Mouse (Mus musculus) heart, embryonic 14.5 days (tissue): ENCODE results near the gene Il5. TPM values are rescaled to one million over a fixed set of nuclear protein-coding genes. Genes with fewer than 3 reads are reported as not detected.
A peak's percentile ranks its signal among the peaks of the same experiment; 100 is the strongest.

Source experiments
- ATAC-seq: fragments of 200-750 bp; cut with Nextera tagmentation; 2 replicates; pipeline ENCODE4 v1.8.0; 2017; ENCODE audit warnings: low read depth, moderate TSS enrichment; ENCODE audit not compliant: insufficient number of reproducible peaks, insufficient read depth, low FRiP score
- H3K27ac ChIP-seq, 2 experiments: fragments of 200-500 bp in 1 of 2; fragments of 300-500 bp in 1 of 2; sonication (generic) in 1 of 2; replicated peaks in 1 of 2; 2 replicates each; pipeline ENCODE4 v1.5.1; 2012 to 2014; ENCODE audit warnings: low read depth in 2 of 2, low read length in 2 of 2, control low read depth in 1 of 2, mild to moderate bottlenecking in 1 of 2, mixed read lengths in 1 of 2; ENCODE audit not compliant: control insufficient read depth in 1 of 2, insufficient read depth in 1 of 2
- H3K27me3 ChIP-seq: fragments of 300-500 bp; sonication (generic); 2 replicates; pipeline ENCODE4 v1.6.1; 2014; ENCODE audit warnings: mild to moderate bottlenecking, low read length, control low read depth; ENCODE audit not compliant: control insufficient read depth, insufficient read depth
- H3K36me3 ChIP-seq: fragments of 300-500 bp; sonication (generic); 2 replicates; pipeline ENCODE4 v1.6.1; 2014; ENCODE audit warnings: mild to moderate bottlenecking, control low read depth, low read length, mixed read lengths; ENCODE audit not compliant: control insufficient read depth, insufficient read depth
- H3K4me1 ChIP-seq, 2 experiments: fragments of 200-500 bp in 1 of 2; fragments of 300-500 bp in 1 of 2; sonication (generic) in 1 of 2; 2 replicates each; pipeline ENCODE4 v1.6.1; 2012 to 2014; ENCODE audit warnings: low read length in 2 of 2, control low read depth in 1 of 2, mixed read lengths in 1 of 2; ENCODE audit not compliant: control insufficient read depth in 2 of 2, insufficient read depth in 2 of 2
- H3K4me2 ChIP-seq: fragments of 300-500 bp; sonication (generic); 2 replicates; pipeline ENCODE4 v1.6.1; 2014; ENCODE audit warnings: mild to moderate bottlenecking, low read length
- H3K4me3 ChIP-seq, 2 experiments: fragments of 200-500 bp in 1 of 2; fragments of 300-500 bp in 1 of 2; sonication (generic) in 1 of 2; 2 replicates each; pipeline ENCODE4 v1.5.1; 2012 to 2014; ENCODE audit warnings: low read length in 2 of 2, mild to moderate bottlenecking in 2 of 2, control low read depth in 1 of 2, low read depth in 1 of 2, moderate library complexity in 1 of 2; ENCODE audit not compliant: control insufficient read depth in 1 of 2, insufficient read depth in 1 of 2
- H3K9ac ChIP-seq: fragments of 300-500 bp; sonication (generic); 2 replicates; pipeline ENCODE4 v1.6.1; 2014; ENCODE audit warnings: mild to moderate bottlenecking, low read length
- H3K9me3 ChIP-seq: fragments of 300-500 bp; sonication (generic); 2 replicates; pipeline ENCODE4 v1.6.1; 2016; ENCODE audit warnings: low read length, control low read depth; ENCODE audit not compliant: control insufficient read depth
- WGBS: fragments of 180-500 bp; shearing (Covaris S2); extraction: QIAGEN DNeasy Blood & Tissue Kit; methylation state at CpG from one replicate; pipeline ENCODE4 v1.1.7; 2014; 5-methylcytosine and 5-hydroxymethylcytosine counted together
- polyA plus RNA-seq: library from polyadenylated mRNA; unstranded; fragments of >200 nt; fragmentation: Nextera tagmentation; extraction: Ambion mirVana; gene quantifications from 2 replicates; pipeline ENCODE4 v1.2.1, GENCODE M21; 2014

Il5 gene
- not detected in 2 replicates for polyA plus RNA-seq

GRCm38 (mm10) chr11:53720715-53721114, at the start of gene Il5:
Gene Il5, plus strand, starts transcription at chr11:53720794.
- H3K36me3 ChIP-seq: no peaks in the 10 kb centered on the region
- H3K9me3 ChIP-seq: no peaks in the 10 kb centered on the region
- 79% methylated on average over 6 of the region's 6 CpGs for WGBS
- no peak within 1 kb of the TSS for H3K4me2 ChIP-seq
- no peak for ATAC-seq
- H3K4me3 ChIP-seq: no peak within 1 kb of the TSS
- H3K4me1 ChIP-seq: no peaks in the 10 kb centered on the region
- H3K27ac ChIP-seq: no peak within 1 kb of the TSS
- no peaks in the 10 kb centered on the region; the same call in 1 of the 2 replicates for H3K27me3 ChIP-seq
- no peak within 1 kb of the TSS for H3K9ac ChIP-seq

GRCm38 (mm10) chr11:53671414-53671813, 49.2 kb upstream of the Il5 start:
- Histone ChIP-seq H3K4me1 (no peaks in the 10 kb centered on the region), H3K27ac (no peak overlapping the region), H3K4me2 (no peak overlapping the region), H3K4me3 (no peak overlapping the region), H3K9me3 (no peaks in the 10 kb centered on the region), H3K36me3 (peaks cover 74% of the 10 kb centered on the region), H3K9ac (no peak overlapping the region), H3K27me3 (no peaks in the 10 kb centered on the region)
- no peak for ATAC-seq
- 92% methylated on average over 4 of the region's 4 CpGs for WGBS

GRCm38 (mm10) chr11:53680141-53680540, 40.5 kb upstream of the Il5 start:
- Histone ChIP-seq H3K36me3 (peaks cover 44% of the 10 kb centered on the region), H3K4me2 (no peak overlapping the region)
- 85% methylated on average over 4 of the region's 4 CpGs for whole genome bisulfite sequencing

GRCm38 (mm10) chr11:53681686-53682085, 38.9 kb upstream of the Il5 start:
- Histone ChIP-seq H3K9ac (no peak overlapping the region), H3K9me3 (no peaks in the 10 kb centered on the region), H3K27ac (no peak overlapping the region), H3K4me1 (peaks cover 6 to 12% of the 10 kb centered on the region in 2 experiments), H3K36me3 (peaks cover 41% of the 10 kb centered on the region), H3K4me3 (no peak overlapping the region), H3K27me3 (no peaks in the 10 kb centered on the region), H3K4me2 (no peak overlapping the region)
- 93% methylated on average over 2 of the region's 2 CpGs for WGBS
- ATAC-seq: no peak

More at GRCm38 (mm10) chr11:53680141-53680540, 40.5 kb upstream of the Il5 start:
- no peak for ATAC-seq
- Histone ChIP-seq H3K4me3 (no peak overlapping the region), H3K27ac (no peak overlapping the region), H3K9me3 (no peaks in the 10 kb centered on the region), H3K4me1 (peaks cover 6 to 12% of the 10 kb centered on the region in 2 experiments), H3K27me3 (no peaks in the 10 kb centered on the region), H3K9ac (no peak overlapping the region)

- no peak overlapping the region for H3K4me3 ChIP-seq
- peaks cover 42% of the 10 kb centered on the region for H3K36me3 ChIP-seq
- H3K9ac ChIP-seq: no peak overlapping the region
- ATAC-seq: no peak
- 14% methylated on average over 2 of the region's 2 CpGs for WGBS
- H3K27ac ChIP-seq: peak overlapping the region; percentile 29 to 75; a peak in 3 of 4 replicates
- H3K4me2 ChIP-seq: peak overlapping the region; percentile 31; the same call in 1 of the 2 replicates
- no peaks in the 10 kb centered on the region for H3K9me3 ChIP-seq
- H3K4me1 ChIP-seq: peaks cover 6 to 12% of the 10 kb centered on the region in 2 experiments
- H3K27me3 ChIP-seq: no peaks in the 10 kb centered on the region
Measured at GRCm38 (mm10) chr11:53682170-53682569, 38.4 kb upstream of the Il5 start.

GRCm38 (mm10) chr11:53682994-53683530, 37.5 kb upstream of the Il5 start:
- peak overlapping the region; percentile 31 for H3K4me2 ChIP-seq
- H3K27me3 ChIP-seq: no peaks in the 10 kb centered on the region
- peak; percentile 66; the same call in 1 of the 2 replicates for ATAC-seq
- H3K36me3 ChIP-seq: peaks cover 39% of the 10 kb centered on the region
- H3K4me1 ChIP-seq: peaks cover 6 to 12% of the 10 kb centered on the region in 2 experiments
- H3K9ac ChIP-seq: no peak overlapping the region
- WGBS: 29% methylated on average over 9 of the region's 9 CpGs
- no peak overlapping the region for H3K4me3 ChIP-seq
- H3K9me3 ChIP-seq: no peaks in the 10 kb centered on the region
- H3K27ac ChIP-seq: peak overlapping the region; percentile 72 to 75

GRCm38 (mm10) chr11:53691979-53692378, 28.6 kb upstream of the Il5 start:
- H3K4me3 ChIP-seq: no peak overlapping the region
- H3K36me3 ChIP-seq: peaks cover 56% of the 10 kb centered on the region
- no peak overlapping the region for H3K9ac ChIP-seq
- 52% methylated on average over 10 of the region's 10 CpGs for WGBS
- no peak for ATAC-seq
- no peak overlapping the region for H3K4me2 ChIP-seq
- H3K27ac ChIP-seq: no peak overlapping the region
- H3K4me1 ChIP-seq: no peaks in the 10 kb centered on the region
- no peaks in the 10 kb centered on the region for H3K9me3 ChIP-seq
- no peaks in the 10 kb centered on the region for H3K27me3 ChIP-seq

GRCm38 (mm10) chr11:53698521-53698920, 22.1 kb upstream of the Il5 start:
- peaks cover 77% of the 10 kb centered on the region for H3K36me3 ChIP-seq
- 96% methylated on average over 2 of the region's 2 CpGs for WGBS
- ATAC-seq: no peak
- H3K9me3 ChIP-seq: no peaks in the 10 kb centered on the region
- no peaks in the 10 kb centered on the region for H3K27me3 ChIP-seq
- H3K4me3 ChIP-seq: no peak overlapping the region
- no peak overlapping the region for H3K9ac ChIP-seq
- H3K4me2 ChIP-seq: no peak overlapping the region
- H3K4me1 ChIP-seq: no peaks in the 10 kb centered on the region
- no peak overlapping the region for H3K27ac ChIP-seq
